Mouse (Mus musculus) right cerebral cortex, adult 2 months (tissue): Measurements from ENCODE around the gene Gnaq.
"Not testable (repeated sequence)": the region's sequence is repeated elsewhere in the genome, so short reads cannot be mapped to it uniquely, and the experiment has no call there.

ENCODE experiments used
- DNase-seq, 2 experiments: peaks; one replicate each; pipeline ENCODE4 v3.0.0; 2021 to 2022; ENCODE audit warnings: low spot score in 2 of 2

Gnaq gene

GRCm38 (mm10) chr19:16132791-16132864 is at the start of gene Gnaq:
Gene Gnaq, plus strand, starts transcription at chr19:16132831.
- no peak for DNase-seq

DNA sequence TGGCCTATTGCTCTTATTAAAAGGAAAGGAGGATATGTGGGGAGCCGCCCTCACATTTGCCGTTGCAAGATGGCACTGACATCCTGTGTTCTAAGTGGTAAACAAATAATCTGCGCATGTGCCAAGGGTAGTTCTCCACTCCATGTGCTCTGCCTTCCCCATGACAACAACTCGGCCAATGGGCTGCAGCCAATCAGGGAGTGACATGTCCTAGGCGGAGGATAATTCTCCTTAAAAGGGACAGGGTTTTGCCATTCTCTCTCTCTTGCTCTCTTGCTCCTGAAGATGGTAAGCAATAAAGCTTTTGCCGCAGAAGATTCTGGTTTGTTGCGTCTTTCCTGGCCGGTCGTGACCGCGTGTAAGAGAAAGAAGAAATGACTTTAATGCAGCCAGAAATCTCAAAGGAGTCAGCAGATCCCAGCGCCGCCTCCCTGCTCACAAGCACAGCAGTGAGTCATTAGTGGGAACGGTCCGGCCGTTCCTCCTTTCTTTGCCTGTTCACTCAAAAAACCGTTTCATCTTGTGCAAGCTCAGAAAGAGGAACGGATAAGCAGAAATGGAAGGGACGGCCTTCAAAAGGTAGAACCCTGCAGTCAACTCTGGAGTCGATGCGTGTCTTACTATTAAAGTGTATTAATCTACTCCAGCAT is 48.5 kb upstream of the Gnaq start:
- DNase-seq: not testable (repeated sequence)

DNA sequence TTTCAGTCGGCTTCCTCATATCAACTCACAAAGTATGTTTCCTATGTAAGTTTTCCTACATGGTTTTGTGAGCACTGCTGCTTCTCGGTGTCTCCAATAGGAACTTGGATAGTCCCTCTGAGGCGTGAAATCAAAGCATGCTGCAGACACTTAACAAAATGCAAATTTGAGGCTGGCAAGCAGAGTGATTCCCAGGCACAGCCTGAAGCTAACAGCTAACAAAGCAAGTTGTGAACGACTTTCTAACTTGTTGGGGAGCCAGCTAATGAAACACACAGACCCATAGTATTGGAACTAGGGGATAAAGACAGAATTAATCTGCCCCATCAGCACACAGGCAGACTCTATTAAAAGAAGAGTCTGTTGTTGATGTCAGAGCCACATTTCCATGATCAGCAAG is 47.4 kb upstream of the Gnaq start:
- no peak for DNase-seq

DNA sequence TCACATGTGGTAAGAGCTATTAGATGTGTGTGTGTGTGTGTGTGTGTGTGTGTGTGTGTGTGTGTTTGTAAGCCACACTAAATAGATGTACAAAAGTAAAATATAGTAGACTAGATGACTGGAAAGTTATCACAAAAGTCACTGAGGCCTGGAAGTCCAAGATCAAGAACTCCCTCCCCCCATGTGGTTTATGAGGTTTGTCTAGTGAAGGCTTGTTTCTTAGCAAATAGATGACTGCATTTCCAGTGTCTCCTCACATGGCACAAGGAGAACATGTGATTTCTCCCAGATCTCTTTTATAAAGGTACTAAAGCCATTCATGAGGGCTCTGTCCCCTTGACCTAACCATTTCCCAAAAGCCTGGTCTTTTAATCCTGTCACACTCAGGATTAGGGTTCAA is 46.5 kb upstream of the Gnaq start:
- DNase-seq: no peak

DNA sequence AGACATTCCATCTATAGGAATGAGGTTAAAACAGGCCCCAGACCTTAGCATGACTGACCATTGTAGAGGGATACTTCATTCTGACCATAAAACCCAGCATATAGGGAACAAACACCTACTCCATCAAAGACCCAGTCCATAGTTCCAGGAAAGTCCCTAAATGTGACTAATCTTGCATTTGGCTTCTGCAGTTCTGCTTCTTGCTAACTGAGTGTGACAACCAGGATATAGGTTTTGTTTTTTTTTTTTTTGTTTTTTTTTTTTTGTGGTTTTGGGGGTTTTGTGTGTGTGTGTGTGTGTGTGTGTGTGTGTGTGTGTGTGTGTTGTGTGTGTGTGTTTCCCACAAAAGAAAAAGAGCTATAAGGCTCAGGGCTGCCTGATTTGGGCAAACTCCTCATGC is 46.0 kb upstream of the Gnaq start:
- no peak for DNase-seq

- DNase-seq: no peak
Observed at GRCm38 (mm10) chr19:16087391-16087790, 45.2 kb upstream of the Gnaq start.

DNA sequence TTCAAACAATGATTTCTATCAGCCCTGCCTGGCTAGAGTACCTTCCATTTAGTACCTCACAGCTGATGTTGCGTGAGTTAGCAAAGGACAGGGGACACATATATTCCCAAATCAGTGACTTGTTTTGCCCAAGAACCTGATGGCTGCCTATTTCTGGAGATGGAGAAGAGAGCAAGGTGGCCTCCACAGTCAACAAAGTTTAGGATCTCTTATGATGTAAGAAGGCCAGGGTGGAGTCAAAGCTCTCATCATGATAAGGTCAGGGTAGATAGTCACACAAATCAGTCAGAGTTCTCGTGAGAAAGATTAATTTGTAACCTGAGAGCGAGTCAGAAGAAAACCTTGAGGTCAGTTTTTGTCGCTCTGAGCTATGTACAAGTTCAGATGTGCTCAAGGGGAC is 39.0 kb upstream of the Gnaq start:
- no peak for DNase-seq

DNA sequence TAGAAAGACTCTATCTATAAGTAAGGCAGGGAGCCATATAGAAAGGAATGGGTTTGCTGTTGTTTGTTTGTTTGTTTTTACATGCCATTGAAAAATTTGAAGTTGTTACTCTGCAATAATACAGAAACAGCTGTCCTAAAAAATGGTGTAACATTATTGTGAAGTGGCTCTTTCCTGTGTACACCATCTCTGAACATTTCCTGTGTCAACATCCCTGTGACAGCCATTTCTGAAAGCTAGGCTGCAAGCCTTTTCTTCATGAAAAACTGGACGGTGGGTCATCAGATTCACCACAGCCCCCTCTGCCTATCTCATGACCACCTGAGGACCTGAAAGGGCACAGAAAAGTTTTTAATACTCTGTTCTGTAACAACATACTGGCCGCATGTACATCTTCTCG is 22.7 kb upstream of the Gnaq start:
- DNase-seq: no peak

- DNase-seq: no peak
Observed at GRCm38 (mm10) chr19:16110670-16111069, 22.0 kb upstream of the Gnaq start.

- DNase-seq: no peak
Observed at GRCm38 (mm10) chr19:16113295-16113694, 19.3 kb upstream of the Gnaq start.

- no peak for DNase-seq
Observed at GRCm38 (mm10) chr19:16118421-16118820, 14.2 kb upstream of the Gnaq start.

- no peak for DNase-seq
Observed at GRCm38 (mm10) chr19:16121301-16121700, 11.3 kb upstream of the Gnaq start.

DNA sequence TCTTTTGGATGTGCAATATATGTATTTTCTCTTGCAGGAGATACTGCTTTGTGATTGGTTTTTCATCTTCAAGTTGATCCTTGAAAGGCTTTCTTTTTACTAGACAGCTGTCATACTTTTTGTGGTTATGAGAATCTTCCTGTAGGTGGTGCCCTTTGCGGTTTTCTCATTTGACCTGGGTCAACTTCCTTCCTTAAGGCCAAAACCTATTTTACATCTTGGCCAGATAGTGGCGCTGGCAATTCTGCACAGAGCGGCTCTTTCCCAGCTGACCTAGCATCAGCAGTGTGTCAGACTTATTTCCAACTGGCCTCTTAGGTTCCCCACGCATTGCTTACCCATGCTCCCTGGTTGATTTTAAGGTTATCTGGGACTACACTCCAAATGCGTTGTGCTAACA is 3.9 kb upstream of the Gnaq start:
- no peak for DNase-seq

DNA sequence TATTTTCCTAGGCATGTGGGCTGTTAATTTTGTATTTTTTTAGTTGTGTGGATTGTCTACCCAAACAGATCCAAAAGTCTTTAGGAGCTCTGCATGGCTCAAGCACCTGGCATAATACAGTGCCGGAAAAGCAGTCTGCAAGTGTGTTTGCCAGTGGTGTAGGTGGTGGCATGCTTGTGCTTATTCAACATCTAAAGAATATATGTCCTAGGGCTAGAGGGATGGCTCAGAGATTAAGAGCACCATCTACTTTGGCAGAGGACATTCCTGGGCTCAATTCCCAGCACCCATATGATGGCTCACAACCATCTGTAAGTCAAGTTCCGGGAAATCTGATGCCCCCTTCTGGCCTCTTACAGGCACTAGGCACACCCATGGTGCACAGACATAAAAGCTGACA is 3.5 kb upstream of the Gnaq start:
- DNase-seq: no peak

DNA sequence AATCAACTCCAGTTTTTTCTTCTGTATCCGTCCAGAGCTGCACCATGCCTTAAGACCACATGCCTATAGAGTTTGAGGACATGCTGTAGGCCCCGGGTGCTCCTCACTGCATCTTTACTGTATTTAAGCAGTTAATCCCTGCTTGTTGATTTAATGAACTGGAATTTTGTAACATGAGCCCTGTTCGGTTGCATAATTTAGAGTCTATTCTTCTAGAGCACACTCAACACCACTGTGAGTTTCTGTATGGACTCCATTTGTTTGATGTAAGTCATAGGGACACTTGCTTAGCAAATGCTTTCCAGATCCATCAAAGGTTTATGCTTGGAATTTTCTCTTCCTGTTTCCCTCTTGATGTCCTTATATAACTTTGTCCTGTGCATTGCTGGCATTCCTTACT is 2.2 kb upstream of the Gnaq start:
- no peak for DNase-seq

- no peak for DNase-seq
Observed at GRCm38 (mm10) chr19:16131831-16132230, 800 bp upstream of the Gnaq start.

DNA sequence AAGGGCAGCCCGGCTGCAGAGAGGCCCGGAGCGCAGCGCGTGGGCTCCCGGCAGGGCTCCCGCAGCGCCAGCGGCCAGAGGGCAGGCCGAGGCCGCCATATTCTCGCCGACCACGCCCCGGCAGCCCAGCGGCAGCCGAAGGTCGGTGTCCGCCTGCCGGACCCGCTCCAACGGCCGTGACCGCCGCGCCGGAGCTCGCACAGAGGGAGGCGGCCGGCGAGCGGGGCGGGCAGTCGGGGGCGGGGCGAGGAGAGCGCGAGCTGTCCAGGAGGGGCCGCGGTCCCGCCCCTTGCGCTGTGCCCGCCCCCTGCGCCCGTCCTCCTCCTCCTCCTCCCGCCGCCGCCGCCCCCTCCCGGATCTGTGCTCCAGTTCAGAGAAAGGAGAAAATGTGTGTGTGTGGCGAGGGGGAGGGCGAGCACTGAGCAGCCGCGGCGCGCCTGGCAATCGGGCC is 266 bp upstream of the Gnaq start:
- peak; percentile 86 to 87 for DNase-seq

GRCm38 (mm10) chr19:16132865-16133720 is 462 bp downstream of the Gnaq start:
- peak in 1 of 2 experiments; percentile 41 for DNase-seq

GRCm38 (mm10) chr19:16133721-16134570 is 1.3 kb downstream of the Gnaq start:
- DNase-seq: peak in 1 of 2 experiments; percentile 22

GRCm38 (mm10) chr19:16138064-16138580 is 5.5 kb downstream of the Gnaq start:
- no peak for DNase-seq

DNA sequence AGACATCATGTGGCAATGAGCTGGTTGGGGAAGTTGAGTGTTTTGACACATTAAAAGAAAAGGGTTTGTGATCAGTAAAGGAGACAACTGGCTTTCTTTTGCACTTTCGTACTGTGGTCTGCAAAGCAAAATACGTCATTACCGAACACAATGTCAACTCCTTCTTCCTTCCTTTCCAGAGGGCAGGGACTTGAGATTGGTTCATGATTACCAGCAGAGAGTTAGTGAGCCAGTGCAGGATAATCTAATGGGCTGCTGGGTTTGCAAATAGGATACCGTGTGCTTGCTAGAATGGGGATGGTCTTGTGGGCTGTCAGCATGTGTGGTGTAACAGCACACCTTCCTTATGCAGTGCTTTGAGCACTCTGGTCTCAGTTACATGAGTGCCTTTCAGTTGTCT is 8.1 kb downstream of the Gnaq start:
- DNase-seq: no peak

DNA sequence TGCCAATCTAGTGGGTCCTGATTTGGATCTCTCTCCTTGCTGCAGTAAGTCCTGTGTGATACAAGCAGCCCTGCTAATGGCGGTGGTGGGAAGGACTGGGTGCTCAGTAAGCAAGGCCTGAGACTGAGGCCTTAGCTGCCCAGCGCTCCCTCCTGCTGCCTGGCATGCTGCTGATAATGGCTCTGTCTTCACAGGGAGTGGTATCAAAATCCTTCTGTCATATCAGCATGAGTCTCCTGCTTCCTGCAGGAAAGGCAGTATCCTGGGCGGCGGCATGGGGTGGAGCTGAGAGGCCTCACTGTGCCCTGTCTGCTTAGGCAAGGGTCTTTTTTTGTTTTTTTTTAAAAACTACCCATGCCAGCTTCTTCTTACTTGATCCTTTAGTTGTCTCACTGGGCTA is 9.2 kb downstream of the Gnaq start:
- DNase-seq: no peak

DNA sequence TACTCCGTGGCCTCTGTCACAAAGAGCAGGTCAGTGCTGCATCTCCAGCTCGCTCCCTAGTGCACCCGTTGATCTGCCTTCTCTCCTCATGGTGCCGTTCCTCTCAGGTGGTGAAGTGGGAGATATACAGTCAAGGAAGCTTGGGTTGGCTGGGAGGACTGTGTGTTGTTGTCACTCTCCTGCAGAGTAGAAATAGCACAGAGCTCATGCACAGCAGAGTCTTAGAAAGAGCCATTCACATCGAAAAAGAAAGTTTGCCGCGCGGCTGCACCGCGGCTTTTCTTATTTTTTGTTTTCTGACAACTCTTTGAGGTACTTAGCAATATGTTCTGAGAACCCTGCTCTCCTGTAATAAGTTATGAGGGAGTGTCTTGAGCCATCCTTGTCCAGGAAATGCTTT is 10.4 kb downstream of the Gnaq start:
- no peak for DNase-seq
